Mouse (Mus musculus) gastrocnemius, adult 8-10 months (tissue): ENCODE results near the gene Arrdc4. TPM values are rescaled to one million over a fixed set of nuclear protein-coding genes. Genes with fewer than 3 reads are reported as not detected.
A peak's percentile ranks its signal among the peaks of the same experiment; 100 is the strongest.

Experiments
- DNase-seq, 2 experiments: peaks; one replicate each; pipeline ENCODE4 v3.0.0; 2022; ENCODE audit warnings: low spot score in 2 of 2
- total RNA-seq, 4 experiments: library from RNA; stranded (reverse); gene quantifications; 2 replicates each; pipeline ENCODE4 v1.2.4; 2022

Arrdc4 gene
- total RNA-seq, result 1 to 10 TPM; 2.6 to 6.6 (median 4.1) TPM

GRCm38 (mm10) chr7:68748761-68749635 is at the start of gene Arrdc4:
TSS of gene Arrdc4 (minus strand) at chr7:68749241.
- DNase-seq, result peak; percentile 99

GRCm38 (mm10) chr7:68795578-68795977 is 46.5 kb upstream of the Arrdc4 start:
- no peak for DNase-seq

- peak in 1 of 2 experiments; percentile 16 for DNase-seq
Measured at GRCm38 (mm10) chr7:68788711-68789110, 39.7 kb upstream of the Arrdc4 start.

GRCm38 (mm10) chr7:68771757-68772094 is 22.7 kb upstream of the Arrdc4 start:
- DNase-seq, result no peak

- no peak for DNase-seq
Measured at GRCm38 (mm10) chr7:68770894-68771756, 22.1 kb upstream of the Arrdc4 start.

GRCm38 (mm10) chr7:68765926-68766325 is 16.9 kb upstream of the Arrdc4 start:
- DNase-seq, result no peak

GRCm38 (mm10) chr7:68759148-68759724 is 10.2 kb upstream of the Arrdc4 start:
- no peak for DNase-seq

GRCm38 (mm10) chr7:68756656-68757204 is 7.7 kb upstream of the Arrdc4 start:
- DNase-seq, result no peak

GRCm38 (mm10) chr7:68749919-68750318 is 878 bp upstream of the Arrdc4 start:
- DNase-seq, result no peak

GRCm38 (mm10) chr7:68748361-68748760 is 680 bp downstream of the Arrdc4 start:
- DNase-seq, result peak in 1 of 2 experiments; percentile 5

GRCm38 (mm10) chr7:68744616-68745015 is 4.4 kb downstream of the Arrdc4 start:
- DNase-seq, result no peak

- DNase-seq, result no peak
Measured at GRCm38 (mm10) chr7:68744206-68744605, 4.8 kb downstream of the Arrdc4 start.

- DNase-seq, result no peak
Measured at GRCm38 (mm10) chr7:68740763-68741162, 8.3 kb downstream of the Arrdc4 start.

GRCm38 (mm10) chr7:68738676-68739399 is 10.2 kb downstream of the Arrdc4 start:
- DNase-seq, result no peak

GRCm38 (mm10) chr7:68726380-68726779 is 22.7 kb downstream of the Arrdc4 start:
- DNase-seq, result no peak

- DNase-seq, result no peak
Measured at GRCm38 (mm10) chr7:68724711-68725110, 24.3 kb downstream of the Arrdc4 start.

- DNase-seq, result no peak
Measured at GRCm38 (mm10) chr7:68721520-68721919, 27.5 kb downstream of the Arrdc4 start.

GRCm38 (mm10) chr7:68717988-68718387 is 31.1 kb downstream of the Arrdc4 start:
- DNase-seq, result no peak

GRCm38 (mm10) chr7:68717498-68717897 is 31.5 kb downstream of the Arrdc4 start:
- DNase-seq, result peak; percentile 18 to 23

GRCm38 (mm10) chr7:68716926-68717325 is 32.1 kb downstream of the Arrdc4 start:
- DNase-seq, result no peak

GRCm38 (mm10) chr7:68712928-68713327 is 36.1 kb downstream of the Arrdc4 start:
- no peak for DNase-seq
